Mouse (Mus musculus): ENCODE results near the gene Gm9780. TPM values are rescaled to one million over a fixed set of nuclear protein-coding genes. Genes with fewer than 3 reads are reported as not detected.
"Not testable (repeated sequence)": the region's sequence is repeated elsewhere in the genome, so short reads cannot be mapped to it uniquely, and the experiment has no call there.

Gene Gm9780
- total and polyA plus RNA-seq, 2 experiments from 2014 or later = 19.4 to 35.0 TPM

- not testable (repeated sequence) for H3K4me3 ChIP-seq (ENCODE audit: low read length); H3K9me3 ChIP-seq (ENCODE audit: low read length); DNase-seq (ENCODE audit: low spot score); H3K36me3 ChIP-seq (ENCODE audit: insufficient read depth, low read length); H3K4me1 ChIP-seq (ENCODE audit: insufficient read depth, low read length); H3K9ac ChIP-seq (replicated peaks; ENCODE audit: low read length); H3K27me3 ChIP-seq (ENCODE audit: insufficient read depth, low read length)
- whole genome bisulfite sequencing = no CpG with 5 or more reads among the region's 25 CpGs
- H3K4me2 ChIP-seq (ENCODE audit: low read depth, low read length) = peak within 1 kb of the TSS; percentile 31; the same call in 1 of the 2 replicates
- ATAC-seq = peak; percentile 95
- H3K27ac ChIP-seq = peak within 1 kb of the TSS; percentile 82
These were observed 63.9 kb downstream of the Gm9780 start, which contains the start of gene Duxbl1 for GRCm38 (mm10) chr14:25978371-25979241. Duxbl1 (plus strand) TSS chr14:25978577.

Other genes starting within 250 kb of the Gm9780 start
- gene Anxa11, start 200.6 kb downstream of the Gm9780 start, total RNA-seq (2014; rRNA removed) = 3.7 and 4.2 TPM in 2 replicates
- gene Anxa11, start 200.6 kb downstream of the Gm9780 start, polyA plus RNA-seq (2015; fragmentation: Nextera tagmentation; extraction: Ambion mirVana) = 4.5 and 4.9 TPM in 2 replicates
- gene Plac9a, start 139.6 kb downstream of the Gm9780 start, total RNA-seq (2014; rRNA removed) = 2.0 TPM in 1 of 2 replicates, not detected in the other
- gene Plac9a, start 139.6 kb downstream of the Gm9780 start, polyA plus RNA-seq (2015; fragmentation: Nextera tagmentation; extraction: Ambion mirVana) = 0.41 TPM in 1 of 2 replicates, not detected in the other
- gene Tmem254a, start 115.0 kb downstream of the Gm9780 start, total RNA-seq (2014; rRNA removed) = 8.3 and 8.6 TPM in 2 replicates
- gene Tmem254a, start 115.0 kb downstream of the Gm9780 start, polyA plus RNA-seq (2015; fragmentation: Nextera tagmentation; extraction: Ambion mirVana) = 5.0 and 9.1 TPM in 2 replicates
- gene Cphx1, start 104.4 kb downstream of the Gm9780 start, total RNA-seq (2014; rRNA removed) = not detected in 2 replicates
- gene Cphx1, start 104.4 kb downstream of the Gm9780 start, polyA plus RNA-seq (2015; fragmentation: Nextera tagmentation; extraction: Ambion mirVana) = not detected in 2 replicates
- 1.2 and 2.1 TPM in 2 replicates for gene Duxbl1, start 64.1 kb downstream of the Gm9780 start, total RNA-seq (2014; rRNA removed)
- gene Duxbl1, start 64.1 kb downstream of the Gm9780 start, polyA plus RNA-seq (2015; fragmentation: Nextera tagmentation; extraction: Ambion mirVana) = 1.9 and 2.1 TPM in 2 replicates
- 31.1 and 35.8 TPM in 2 replicates for gene Tmem254c, start 24.6 kb upstream of the Gm9780 start, total RNA-seq (2014; rRNA removed)
- 45.4 and 49.7 TPM in 2 replicates for gene Tmem254c, start 24.6 kb upstream of the Gm9780 start, polyA plus RNA-seq (2015; fragmentation: Nextera tagmentation; extraction: Ambion mirVana)
- 1.3 TPM in 1 of 2 replicates, not detected in the other for gene Cphx2, start 38.8 kb upstream of the Gm9780 start, total RNA-seq (2014; rRNA removed)
- not detected in 2 replicates for gene Cphx2, start 38.8 kb upstream of the Gm9780 start, polyA plus RNA-seq (2015; fragmentation: Nextera tagmentation; extraction: Ambion mirVana)
- gene Cphx3, start 39.6 kb upstream of the Gm9780 start, total RNA-seq (2014; rRNA removed) = not detected in 2 replicates
- not detected in 2 replicates for gene Cphx3, start 39.6 kb upstream of the Gm9780 start, polyA plus RNA-seq (2015; fragmentation: Nextera tagmentation; extraction: Ambion mirVana)
- gene Duxbl2, start 75.6 kb upstream of the Gm9780 start, total RNA-seq (2014; rRNA removed) = 1.8 and 4.3 TPM in 2 replicates
- gene Duxbl2, start 75.6 kb upstream of the Gm9780 start, polyA plus RNA-seq (2015; fragmentation: Nextera tagmentation; extraction: Ambion mirVana) = not detected in 2 replicates
- 6.3 and 7.4 TPM in 2 replicates for gene Plac9b, start 139.8 kb upstream of the Gm9780 start, total RNA-seq (2014; rRNA removed)
- 14.1 and 16.0 TPM in 2 replicates for gene Plac9b, start 139.8 kb upstream of the Gm9780 start, polyA plus RNA-seq (2015; fragmentation: Nextera tagmentation; extraction: Ambion mirVana)
- 18.3 and 27.9 TPM in 2 replicates for gene Tmem254b, start 164.3 kb upstream of the Gm9780 start, total RNA-seq (2014; rRNA removed)
- 30.6 and 31.9 TPM in 2 replicates for gene Tmem254b, start 164.3 kb upstream of the Gm9780 start, polyA plus RNA-seq (2015; fragmentation: Nextera tagmentation; extraction: Ambion mirVana)
- 0.61 and 2.1 TPM in 2 replicates for gene Duxbl3, start 215.3 kb upstream of the Gm9780 start, total RNA-seq (2014; rRNA removed)
- 2.5 and 2.9 TPM in 2 replicates for gene Duxbl3, start 215.3 kb upstream of the Gm9780 start, polyA plus RNA-seq (2015; fragmentation: Nextera tagmentation; extraction: Ambion mirVana)

Data from hindbrain, postnatal 0 days (tissue).